Comparison of ENCODE assay signal across 17 mouse cellular contexts in genomic region chr4:49169498-49169897, GRCm38 (mm10).
A peak's percentile ranks its signal among the peaks of the same experiment; 100 is the strongest.
DNase-seq lines count a peak whose midpoint lies in the region; ATAC-seq lines count a peak whose summit lies in the region.
"Had no signal": no experiment of that assay in that cellular context is flagged by ENCODE, and none has a peak within 500 bp of the region (broad histone marks: within the 10 kb centered on the region; RNA-seq: fewer than 3 reads in every experiment).

No protein-coding gene starts in this region.

- H3K27ac ChIP-seq in heart, embryonic 12.5 days (ENCODE audit: poor library complexity, severe bottlenecking), result no peak overlapping the region
- no peak overlapping the region for H3K27ac ChIP-seq in neural tube, embryonic 15.5 days (replicated peaks)
- H3K27ac ChIP-seq: forebrain, embryonic 13.5 days; hindbrain, embryonic 10.5 days; intestine, embryonic 15.5 days; limb, embryonic 15.5 days had no signal

- no peak overlapping the region for H3K4me3 ChIP-seq in heart, embryonic 12.5 days
- H3K4me3 ChIP-seq in neural tube, embryonic 15.5 days (replicated peaks), result no peak overlapping the region
- H3K4me3 ChIP-seq: forebrain, embryonic 13.5 days; hindbrain, embryonic 10.5 days; intestine, embryonic 15.5 days; limb, embryonic 15.5 days had no signal

- H3K27me3 ChIP-seq in heart, embryonic 12.5 days (replicated peaks), result no peaks in the 10 kb centered on the region
- H3K27me3 ChIP-seq in neural tube, embryonic 15.5 days (replicated peaks), result no peaks in the 10 kb centered on the region
- H3K27me3 ChIP-seq: forebrain, embryonic 13.5 days; intestine, embryonic 15.5 days; limb, embryonic 15.5 days had no signal

- 30% methylated on average over 1 of the region's 1 CpGs for WGBS in heart, embryonic 12.5 days
- 32% methylated on average over 1 of the region's 1 CpGs for WGBS in neural tube, embryonic 15.5 days

- H3K9ac ChIP-seq in heart, embryonic 12.5 days, result no peak overlapping the region
- no peak overlapping the region for H3K9ac ChIP-seq in neural tube, embryonic 15.5 days (replicated peaks)
- H3K9ac ChIP-seq: forebrain, embryonic 13.5 days; intestine, embryonic 15.5 days; limb, embryonic 15.5 days; liver, postnatal 0 days had no signal

- H3K36me3 ChIP-seq in heart, embryonic 12.5 days, result no peaks in the 10 kb centered on the region
- H3K36me3 ChIP-seq in neural tube, embryonic 15.5 days, result no peaks in the 10 kb centered on the region
- H3K36me3 ChIP-seq: hindbrain, embryonic 10.5 days; intestine, embryonic 15.5 days; limb, embryonic 15.5 days had no signal

- no peaks in the 10 kb centered on the region for H3K9me3 ChIP-seq in heart, embryonic 12.5 days (replicated peaks)
- no peaks in the 10 kb centered on the region for H3K9me3 ChIP-seq in neural tube, embryonic 15.5 days (replicated peaks)
- H3K9me3 ChIP-seq: forebrain, embryonic 13.5 days; hindbrain, embryonic 10.5 days; intestine, embryonic 15.5 days; limb, embryonic 15.5 days had no signal

- ATAC-seq in heart, embryonic 12.5 days (ENCODE audit: insufficient number of reproducible peaks, low FRiP score), result 0 out of 2 replicates have a peak, but pooled peaks have one; percentile 39
- ATAC-seq in neural tube, embryonic 15.5 days (ENCODE audit: low FRiP score), result peak; percentile 76; the same call in 1 of the 2 replicates
- no peak for ATAC-seq in megakaryocyte, adult 5-6 weeks (ENCODE audit: poor library complexity, severe bottlenecking)
- ATAC-seq: CD4-positive, CD25-positive, alpha-beta regulatory T cell, adult 4 months; forebrain, embryonic 13.5 days; intestine, embryonic 15.5 days; liver, postnatal 0 days had no signal

- no peak for DNase-seq in heart, adult 11 months
- peak; percentile 2 for DNase-seq in lung, postnatal 10 days
- no peak for DNase-seq in lung, postnatal 25 days (ENCODE audit: low spot score)
- DNase-seq in adrenal gland, postnatal 25 days, result peak; percentile 4
- DNase-seq: cerebellum, adult 9-10 months; heart, adult 18-20 months; layer of hippocampus, adult 9-11 months; liver, postnatal 0 days; thymus, postnatal 4 days had no signal

- H3K4me2 ChIP-seq in heart, embryonic 12.5 days, result no peak overlapping the region
- H3K4me2 ChIP-seq in neural tube, embryonic 15.5 days, result no peak overlapping the region
- H3K4me2 ChIP-seq: forebrain, embryonic 13.5 days; intestine, embryonic 15.5 days; limb, embryonic 15.5 days had no signal

- H3K4me1 ChIP-seq in heart, embryonic 12.5 days (replicated peaks), result no peaks in the 10 kb centered on the region
- no peaks in the 10 kb centered on the region; the same call in 1 of the 2 replicates for H3K4me1 ChIP-seq in neural tube, embryonic 15.5 days
- H3K4me1 ChIP-seq: forebrain, embryonic 13.5 days; hindbrain, embryonic 10.5 days; intestine, embryonic 15.5 days; limb, embryonic 15.5 days had no signal

Comparison
In these comparisons a context has a peak if more than half of its experiments do, and no peak if none do; other contexts are left out.
1. DNase-seq: peak in lung, postnatal 10 days (single experiment) and adrenal gland, postnatal 25 days (single experiment); none in heart, adult 11 months (single experiment) and lung, postnatal 25 days (single experiment).